In the genomic region with DNA sequence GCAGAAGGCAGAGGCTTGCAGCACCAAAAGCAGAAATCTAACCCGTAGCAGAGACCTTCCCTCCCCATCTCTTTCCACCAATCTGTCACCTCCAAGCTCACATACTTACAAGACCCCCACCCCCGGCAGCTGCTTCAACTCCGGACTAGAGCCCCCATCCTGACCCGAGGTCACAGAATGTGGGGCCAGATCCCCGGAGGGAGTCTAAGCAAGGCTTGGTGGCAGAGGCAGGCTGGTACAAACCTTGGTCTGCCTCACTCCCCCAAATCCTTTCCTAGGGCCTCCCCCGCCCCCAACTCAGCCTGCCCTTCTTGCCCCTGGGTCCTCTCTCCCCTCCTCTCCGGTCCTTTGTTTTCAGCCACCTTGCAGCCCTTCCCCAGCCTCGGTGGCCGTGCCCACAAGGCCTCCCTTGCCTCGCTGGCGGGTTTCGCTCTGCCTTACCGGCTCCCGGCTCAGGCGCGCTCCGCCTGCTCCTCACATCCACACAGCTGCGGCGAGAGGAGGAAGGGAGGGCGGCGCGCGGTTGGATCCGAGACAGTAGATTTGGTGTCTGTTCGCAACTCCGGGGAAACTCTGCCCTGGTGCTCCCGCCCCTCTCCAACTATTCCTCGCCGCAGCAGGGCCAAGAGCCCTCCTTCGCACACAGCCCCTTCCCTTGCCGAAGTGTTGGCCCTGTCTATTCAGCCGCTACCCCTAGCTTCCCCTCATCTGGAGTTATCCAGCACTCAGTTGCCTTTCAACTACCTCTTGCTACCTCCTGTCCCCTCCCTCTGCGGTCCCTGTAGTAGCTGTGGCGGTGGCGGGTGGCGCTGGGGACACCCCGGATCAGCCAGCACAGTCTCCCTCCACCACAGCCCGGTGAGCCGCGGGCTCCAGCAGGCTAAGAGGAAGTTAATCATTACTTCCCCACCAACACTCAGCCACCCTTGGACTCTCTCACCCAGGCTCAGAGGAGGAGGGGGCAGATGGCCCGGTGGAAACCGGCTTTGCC, we compare ENCODE assay signal across 8 mouse cellular contexts. TPM values are rescaled to one million over a fixed set of nuclear protein-coding genes. Genes with fewer than 3 reads are reported as not detected.
DNase-seq lines count a peak whose midpoint lies in the region; ATAC-seq lines count a peak whose summit lies in the region.

No protein-coding gene starts in this region.

- peak overlapping the region; percentile 24 for H3K27ac ChIP-seq in midbrain, embryonic 10.5 days (replicated peaks)
- no peak overlapping the region for H3K27ac ChIP-seq in midbrain, embryonic 15.5 days
- no peak overlapping the region for H3K27ac ChIP-seq in forebrain, embryonic 16.5 days (ENCODE audit: low read length)
- H3K27ac ChIP-seq in kidney, embryonic 16.5 days (ENCODE audit: low read length): peak overlapping the region; percentile 98
- no peak overlapping the region for H3K27ac ChIP-seq in midbrain, embryonic 16.5 days (ENCODE audit: low read length)

- peaks cover 100% of the 10 kb centered on the region for H3K27me3 ChIP-seq in midbrain, embryonic 10.5 days (ENCODE audit: low read depth, poor library complexity, severe bottlenecking)
- peaks cover 97% of the 10 kb centered on the region for H3K27me3 ChIP-seq in midbrain, embryonic 15.5 days (replicated peaks)
- peaks cover 87% of the 10 kb centered on the region for H3K27me3 ChIP-seq in forebrain, embryonic 16.5 days (replicated peaks; ENCODE audit: control insufficient read depth, insufficient read depth, low read length)
- peaks cover 76% of the 10 kb centered on the region for H3K27me3 ChIP-seq in kidney, embryonic 16.5 days (ENCODE audit: insufficient read depth, low read length)
- H3K27me3 ChIP-seq in midbrain, embryonic 16.5 days (ENCODE audit: control insufficient read depth, insufficient read depth, low read depth, low read length): peaks cover 74% of the 10 kb centered on the region

- DNase-seq in midbrain, embryonic 10.5 days (ENCODE audit: low spot score): peak; percentile 74
- DNase-seq in left cerebral cortex, adult 9 months (ENCODE audit: low spot score in 2 of 2): no peak
- no peak for DNase-seq in adrenal gland, postnatal 36 days

- no peak overlapping the region for H3K4me2 ChIP-seq in midbrain, embryonic 15.5 days
- H3K4me2 ChIP-seq in forebrain, embryonic 16.5 days (ENCODE audit: low read length): no peak overlapping the region
- H3K4me2 ChIP-seq in kidney, embryonic 16.5 days (replicated peaks; ENCODE audit: low read depth, low read length): peak overlapping the region; percentile 70
- no peak overlapping the region for H3K4me2 ChIP-seq in midbrain, embryonic 16.5 days (ENCODE audit: low read length)

- H3K9me3 ChIP-seq in midbrain, embryonic 10.5 days (replicated peaks): no peaks in the 10 kb centered on the region
- no peaks in the 10 kb centered on the region for H3K9me3 ChIP-seq in midbrain, embryonic 15.5 days
- H3K9me3 ChIP-seq in forebrain, embryonic 16.5 days (ENCODE audit: control insufficient read depth, low read length): no peaks in the 10 kb centered on the region
- no peaks in the 10 kb centered on the region for H3K9me3 ChIP-seq in kidney, embryonic 16.5 days (ENCODE audit: low read length)
- H3K9me3 ChIP-seq in midbrain, embryonic 16.5 days (replicated peaks; ENCODE audit: control insufficient read depth, low read length, poor library complexity, severe bottlenecking): no peaks in the 10 kb centered on the region

- no peak for ATAC-seq in midbrain, embryonic 15.5 days (replicated peaks)
- 0 out of 2 replicates have a peak, but pooled peaks have one; percentile 23 for ATAC-seq in forebrain, embryonic 16.5 days
- ATAC-seq in kidney, embryonic 16.5 days (ENCODE audit: low FRiP score, low TSS enrichment): peak; percentile 80
- ATAC-seq in midbrain, embryonic 16.5 days: peak; percentile 32; the same call in 1 of the 2 replicates
- ATAC-seq in frontal cortex, adult (ENCODE audit: low TSS enrichment): no peak

- H3K4me1 ChIP-seq in midbrain, embryonic 10.5 days: peaks cover 67% of the 10 kb centered on the region
- peaks cover 11% of the 10 kb centered on the region for H3K4me1 ChIP-seq in midbrain, embryonic 15.5 days
- peaks cover 8% of the 10 kb centered on the region for H3K4me1 ChIP-seq in forebrain, embryonic 16.5 days (replicated peaks; ENCODE audit: control insufficient read depth, insufficient read depth, low read length)
- peaks cover 41% of the 10 kb centered on the region for H3K4me1 ChIP-seq in kidney, embryonic 16.5 days (ENCODE audit: insufficient read depth, low read length)
- H3K4me1 ChIP-seq in midbrain, embryonic 16.5 days (ENCODE audit: control insufficient read depth, insufficient read depth, low read length): peaks cover 4% of the 10 kb centered on the region; the same call in 1 of the 2 replicates

- H3K9ac ChIP-seq in midbrain, embryonic 15.5 days: no peak overlapping the region
- no peak overlapping the region for H3K9ac ChIP-seq in forebrain, embryonic 16.5 days (replicated peaks; ENCODE audit: low read depth, low read length)
- H3K9ac ChIP-seq in kidney, embryonic 16.5 days (replicated peaks; ENCODE audit: low read length): peak overlapping the region; percentile 93
- H3K9ac ChIP-seq in midbrain, embryonic 16.5 days (ENCODE audit: low read depth, low read length): no peak overlapping the region

- no peaks in the 10 kb centered on the region for H3K36me3 ChIP-seq in midbrain, embryonic 10.5 days
- no peaks in the 10 kb centered on the region for H3K36me3 ChIP-seq in midbrain, embryonic 15.5 days (replicated peaks)
- H3K36me3 ChIP-seq in forebrain, embryonic 16.5 days (ENCODE audit: control insufficient read depth, insufficient read depth): no peaks in the 10 kb centered on the region
- no peaks in the 10 kb centered on the region for H3K36me3 ChIP-seq in kidney, embryonic 16.5 days (ENCODE audit: insufficient read depth, low read length)
- no peaks in the 10 kb centered on the region for H3K36me3 ChIP-seq in midbrain, embryonic 16.5 days (ENCODE audit: control insufficient read depth, insufficient read depth, low read length)

- WGBS in midbrain, embryonic 10.5 days: under 1% methylated on average over 42 of the region's 42 CpGs
- WGBS in midbrain, embryonic 15.5 days: under 1% methylated on average over 42 of the region's 42 CpGs
- WGBS in forebrain, embryonic 16.5 days: under 1% methylated on average over 39 of the region's 42 CpGs
- WGBS in kidney, embryonic 16.5 days: under 1% methylated on average over 40 of the region's 42 CpGs
- WGBS in midbrain, embryonic 16.5 days: under 1% methylated on average over 38 of the region's 42 CpGs

- H3K4me3 ChIP-seq in midbrain, embryonic 10.5 days: peak overlapping the region; percentile 37
- no peak overlapping the region for H3K4me3 ChIP-seq in midbrain, embryonic 15.5 days
- H3K4me3 ChIP-seq in forebrain, embryonic 16.5 days (replicated peaks; ENCODE audit: low read length): no peak overlapping the region
- peak overlapping the region; percentile 68 for H3K4me3 ChIP-seq in kidney, embryonic 16.5 days (ENCODE audit: low read length)
- H3K4me3 ChIP-seq in midbrain, embryonic 16.5 days (ENCODE audit: low read depth, low read length): no peak overlapping the region

RNA-seq across cellular contexts. Expression of gene Pax2, which starts 5.5 kb away (rescaled TPM):
- 0.60 and 1.1 TPM in 2 replicates for polyA plus RNA-seq in midbrain, embryonic 10.5 days (2016; fragmentation: Nextera tagmentation; extraction: Ambion mirVana)
- 0.68 TPM in 2 replicates for polyA plus RNA-seq in midbrain, embryonic 15.5 days (2015; fragmentation: Nextera tagmentation; extraction: Ambion mirVana)
- 0.07 TPM in 1 of 2 replicates, not detected in the other for polyA plus RNA-seq in forebrain, embryonic 16.5 days (2015; fragmentation: Nextera tagmentation; extraction: Ambion mirVana)
- 23.8 and 33.2 TPM in 2 replicates for polyA plus RNA-seq in kidney, embryonic 16.5 days (2015; fragmentation: Nextera tagmentation; extraction: Ambion mirVana)
- 0.33 and 0.41 TPM in 2 replicates for polyA plus RNA-seq in midbrain, embryonic 16.5 days (2015; fragmentation: Nextera tagmentation; extraction: Ambion mirVana)
- total RNA-seq in adrenal gland, postnatal 36 days (2021): not detected

Comparison
In these comparisons a context has a peak if more than half of its experiments do, and no peak if none do; other contexts are left out.
1. H3K27ac ChIP-seq: peak in midbrain, embryonic 10.5 days (single experiment) and kidney, embryonic 16.5 days (single experiment); none in midbrain, embryonic 15.5 days (single experiment), forebrain, embryonic 16.5 days (single experiment) and midbrain, embryonic 16.5 days (single experiment).
2. H3K4me3 ChIP-seq: peak in midbrain, embryonic 10.5 days (single experiment) and kidney, embryonic 16.5 days (single experiment); none in midbrain, embryonic 15.5 days (single experiment), forebrain, embryonic 16.5 days (single experiment) and midbrain, embryonic 16.5 days (single experiment).
3. ATAC-seq: peak in forebrain, embryonic 16.5 days (single experiment), kidney, embryonic 16.5 days (single experiment) and midbrain, embryonic 16.5 days (single experiment); none in midbrain, embryonic 15.5 days (single experiment) and frontal cortex, adult (single experiment).
4. RNA of gene Pax2, which starts 5.5 kb away (polyA plus RNA-seq): 23.8 to 33.2 TPM in kidney, embryonic 16.5 days; 0.60 to 1.1 TPM in midbrain, embryonic 10.5 days, 0.68 TPM in midbrain, embryonic 15.5 days, 0.33 to 0.41 TPM in midbrain, embryonic 16.5 days and 0.07 TPM in forebrain, embryonic 16.5 days; every median in the first group is over 10 times any median in the second.